Mouse (Mus musculus): ENCODE measurements around the gene Gch1.

DNA sequence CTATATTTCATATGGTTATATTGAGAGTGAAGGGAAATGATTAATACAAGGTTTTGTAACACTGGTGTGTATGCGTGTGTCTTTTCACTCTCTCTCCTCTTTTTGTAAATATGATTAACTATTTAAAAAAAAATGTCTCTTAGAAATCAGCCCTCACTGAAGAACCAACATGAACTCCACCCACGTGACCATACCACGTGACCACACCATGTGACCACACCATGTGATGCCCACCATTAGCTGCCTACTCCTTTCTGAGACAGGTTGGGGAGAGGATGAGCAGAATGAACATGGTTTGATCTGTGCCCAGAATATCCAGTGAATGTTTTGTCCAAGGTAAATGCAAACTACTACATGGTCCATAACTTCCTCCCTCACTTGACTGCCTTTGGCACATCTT lies 83.5 kb downstream of the Gch1 start:
- TF ChIP-seq POLR2A (IDR thresholded peaks at IDR 0.05; ENCODE audit: borderline replicate concordance, extremely low read depth, low read depth, low read length) = no peak
- TF ChIP-seq CTCF (IDR thresholded peaks at IDR 0.05; ENCODE audit: insufficient read depth, low read length) = no peak
